Mouse (Mus musculus): ENCODE data around the gene Reg3g.
"Not testable (repeated sequence)": the region's sequence is repeated elsewhere in the genome, so short reads cannot be mapped to it uniquely, and the experiment has no call there.

The Reg3g gene

DNA sequence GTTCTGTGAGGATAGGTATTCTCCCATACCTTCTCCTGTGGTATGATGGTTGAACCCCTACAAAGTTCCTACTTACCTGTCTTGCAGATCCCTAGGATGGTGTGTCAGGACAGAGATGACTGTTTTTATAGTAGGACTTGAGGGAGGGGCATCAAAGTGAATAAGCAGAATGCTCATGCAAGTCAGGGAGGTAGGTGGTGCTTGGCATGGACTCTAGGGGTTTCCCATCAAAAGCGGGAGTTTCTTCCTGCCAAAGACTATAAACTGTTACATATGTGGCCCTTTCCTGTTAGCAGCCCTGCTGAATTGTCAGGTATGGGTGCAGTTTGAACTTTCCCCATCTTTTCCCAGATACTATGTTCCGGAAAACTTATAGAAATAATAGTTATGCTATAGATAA lies at the start of gene Reg3g:
Gene Reg3g (minus strand): TSS at position 101 of the 400 bp plus-strand sequence.
- no peak for DNase-seq (ENCODE audit: low spot score in 2 of 2)

DNA sequence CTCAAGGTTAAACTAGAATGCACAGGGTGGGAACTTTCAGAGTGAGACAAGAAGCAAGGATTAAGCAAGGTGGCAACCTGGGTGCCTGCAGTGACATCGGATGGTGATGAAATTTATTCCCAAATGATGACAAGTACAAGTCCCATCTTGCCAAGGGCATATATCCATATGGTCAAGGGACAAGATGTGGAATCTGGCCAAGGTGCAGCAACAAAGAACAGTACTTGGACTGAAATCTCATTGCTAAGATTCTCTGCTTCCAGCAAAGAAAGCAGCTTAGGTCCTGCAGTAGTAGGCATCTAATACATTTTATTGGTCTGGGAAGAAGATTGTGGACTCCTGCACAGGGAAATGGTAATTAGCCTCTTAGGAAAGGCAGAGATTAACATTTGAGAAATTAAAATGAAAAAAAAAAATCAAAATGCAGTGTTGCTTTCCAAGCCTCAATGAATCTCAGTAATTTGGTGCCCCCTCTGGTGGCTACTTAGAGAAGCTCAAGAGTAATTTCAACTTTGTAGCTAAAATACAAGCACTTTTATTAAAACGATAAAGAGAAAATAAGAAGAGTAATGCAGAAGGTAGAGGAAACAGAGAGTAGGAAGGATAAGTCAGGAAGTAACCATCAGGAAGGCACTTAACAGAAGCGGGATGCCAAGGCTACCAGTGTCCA lies 47.2 kb upstream of the Reg3g start:
- no peak for DNase-seq (ENCODE audit: low spot score in 2 of 2)

DNA sequence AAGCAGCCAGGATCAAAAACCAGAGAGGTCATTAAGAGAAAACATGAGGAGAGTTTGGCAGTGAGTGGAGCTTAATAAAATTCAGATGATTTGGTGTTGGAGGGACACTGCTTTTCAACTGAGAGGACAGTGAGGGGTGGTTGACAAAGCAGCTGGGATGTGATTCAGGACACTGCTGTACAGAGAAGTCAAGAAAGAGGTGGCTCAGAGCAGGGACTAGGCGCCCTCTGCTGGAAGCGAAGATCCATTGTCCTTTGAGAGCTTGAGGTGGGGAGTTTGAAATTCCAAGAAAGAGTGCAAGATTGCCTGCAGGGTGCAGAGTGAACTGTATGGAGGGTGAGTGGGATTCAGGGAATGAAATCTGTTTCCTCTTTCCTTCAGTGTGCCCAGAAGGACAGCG lies 44.2 kb upstream of the Reg3g start:
- DNase-seq (ENCODE audit: low spot score in 2 of 2) = peak; percentile 13 to 39

DNA sequence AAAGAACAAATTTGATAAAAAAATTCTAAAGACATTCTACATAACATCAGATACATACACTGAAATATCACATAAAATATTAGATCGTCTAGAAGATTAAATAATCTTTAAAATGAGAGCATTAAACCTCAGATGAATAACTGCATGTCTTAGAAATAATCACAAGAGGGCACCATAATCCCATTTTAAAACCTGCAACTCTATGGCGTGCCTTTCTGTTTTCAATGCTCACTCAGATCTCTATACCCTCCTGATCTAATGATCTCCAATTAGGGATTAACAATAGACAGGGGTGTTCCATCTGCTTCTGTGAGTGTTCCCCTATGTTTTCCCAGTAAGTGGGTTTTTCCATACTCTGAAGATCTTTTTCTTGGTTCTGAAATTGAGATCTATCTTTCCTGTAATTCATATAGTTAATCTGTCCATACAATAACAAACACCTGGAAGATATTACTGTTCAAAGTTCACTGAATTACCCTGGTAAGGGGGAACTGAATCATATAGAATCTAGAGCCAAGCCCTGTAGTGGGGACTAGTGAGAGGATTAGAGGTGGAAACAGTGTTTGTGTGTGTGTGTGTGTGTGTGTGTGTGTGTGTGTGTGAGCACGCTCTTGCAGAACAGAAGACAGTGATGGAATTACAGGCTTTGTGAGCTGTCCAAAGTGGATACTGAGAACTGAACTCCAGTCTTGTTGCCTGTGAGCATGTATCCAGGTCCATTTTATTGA lies 41.7 kb upstream of the Reg3g start:
- DNase-seq (ENCODE audit: low spot score in 2 of 2) = no peak

DNA sequence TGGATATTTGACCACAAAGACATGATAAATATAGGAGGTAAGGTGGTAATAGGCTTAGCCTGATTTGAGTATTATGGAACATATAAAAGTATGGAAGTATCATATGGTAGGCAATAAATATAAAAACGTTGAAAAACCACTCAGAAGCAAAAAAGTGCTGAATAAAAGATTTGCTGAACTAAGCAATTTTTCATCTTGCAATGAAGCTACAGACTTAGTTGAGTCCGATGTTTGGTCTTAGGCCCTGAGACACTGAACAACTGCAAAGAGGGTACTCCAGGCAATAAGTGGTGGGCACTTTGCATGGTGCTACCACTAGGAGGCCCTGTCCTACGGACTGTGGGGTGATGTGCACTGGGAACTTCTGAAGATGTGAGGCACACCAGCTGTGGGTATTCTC lies 37.1 kb upstream of the Reg3g start:
- DNase-seq (ENCODE audit: low spot score in 2 of 2) = no peak

DNA sequence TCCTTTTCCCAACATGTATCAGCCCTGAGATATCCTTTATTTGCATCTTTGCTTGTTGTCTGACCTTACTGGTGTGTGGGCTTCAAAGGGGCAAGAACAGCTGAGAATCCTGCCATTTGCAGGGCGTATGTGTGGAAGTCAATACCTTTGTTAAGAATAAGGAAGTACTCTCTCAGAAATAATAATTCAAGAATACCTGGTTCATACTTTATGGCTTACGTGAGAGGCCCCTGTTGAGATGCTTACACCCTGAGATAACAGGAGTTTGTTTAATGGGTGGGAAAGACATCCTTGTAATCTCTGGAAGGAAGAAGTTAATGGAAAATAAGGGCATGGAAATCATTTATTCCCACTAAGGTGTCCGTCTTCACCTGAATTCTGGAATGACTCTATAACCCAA lies 26.0 kb upstream of the Reg3g start:
- no peak for DNase-seq (ENCODE audit: low spot score in 2 of 2)

DNA sequence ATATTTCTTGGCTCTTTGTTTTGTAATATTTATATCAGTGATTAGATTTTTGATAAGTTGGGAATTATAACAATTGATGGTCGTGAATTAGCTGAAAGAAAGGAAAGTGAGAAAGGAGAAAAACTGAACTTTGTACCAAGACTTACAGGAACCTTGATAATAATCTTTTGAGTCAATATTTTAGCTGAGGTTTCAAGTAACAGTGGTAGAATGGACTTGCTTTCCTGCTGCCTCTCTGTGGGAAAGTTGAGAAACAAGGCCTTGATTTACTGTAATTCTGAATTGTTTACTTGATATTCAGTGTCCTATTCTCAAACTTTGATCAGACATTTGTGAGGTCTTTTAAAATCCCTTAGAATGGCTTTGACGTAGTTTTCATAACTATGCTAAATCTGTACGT lies 615 bp upstream of the Reg3g start:
- DNase-seq (ENCODE audit: low spot score in 2 of 2) = no peak

DNA sequence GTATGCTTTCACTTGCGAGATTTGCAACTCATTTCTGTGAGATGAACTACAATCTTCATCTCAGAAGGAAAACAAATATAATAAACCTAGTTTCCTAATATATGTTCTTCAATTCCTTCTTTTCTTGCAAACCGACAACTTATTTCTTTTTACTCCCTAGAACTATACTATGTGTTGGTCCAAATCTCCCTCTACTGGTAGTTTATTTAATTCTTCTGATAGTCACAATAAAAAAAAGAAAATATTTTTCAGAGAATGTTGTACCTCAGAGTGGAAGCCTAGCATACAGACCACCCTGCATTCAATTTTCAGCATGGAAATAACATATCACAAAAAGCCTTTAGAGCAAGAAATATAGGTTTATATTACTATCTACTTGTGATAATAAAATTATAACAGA lies 5.4 kb downstream of the Reg3g start:
- DNase-seq (ENCODE audit: low spot score in 2 of 2) = no peak

DNA sequence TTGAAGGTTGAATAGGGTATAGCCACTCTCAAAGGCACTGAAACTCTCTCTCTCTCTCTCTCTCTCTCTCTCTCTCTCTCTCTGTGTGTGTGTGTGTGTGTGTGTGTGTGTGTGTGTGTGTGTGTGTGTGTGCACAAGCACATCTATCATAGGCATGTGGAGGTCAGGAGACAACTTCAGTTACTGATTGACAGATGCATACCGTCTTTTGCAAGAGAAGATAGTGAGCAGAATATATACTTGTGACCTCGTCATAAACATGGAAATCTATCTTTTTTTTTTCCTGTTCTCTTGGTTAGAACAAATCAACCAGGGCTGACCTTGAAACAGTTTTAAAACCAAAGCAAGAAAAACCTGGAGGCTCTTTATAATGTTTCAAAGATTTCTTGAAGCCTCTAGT lies 6.3 kb downstream of the Reg3g start:
- no peak for DNase-seq (ENCODE audit: low spot score in 2 of 2)

DNA sequence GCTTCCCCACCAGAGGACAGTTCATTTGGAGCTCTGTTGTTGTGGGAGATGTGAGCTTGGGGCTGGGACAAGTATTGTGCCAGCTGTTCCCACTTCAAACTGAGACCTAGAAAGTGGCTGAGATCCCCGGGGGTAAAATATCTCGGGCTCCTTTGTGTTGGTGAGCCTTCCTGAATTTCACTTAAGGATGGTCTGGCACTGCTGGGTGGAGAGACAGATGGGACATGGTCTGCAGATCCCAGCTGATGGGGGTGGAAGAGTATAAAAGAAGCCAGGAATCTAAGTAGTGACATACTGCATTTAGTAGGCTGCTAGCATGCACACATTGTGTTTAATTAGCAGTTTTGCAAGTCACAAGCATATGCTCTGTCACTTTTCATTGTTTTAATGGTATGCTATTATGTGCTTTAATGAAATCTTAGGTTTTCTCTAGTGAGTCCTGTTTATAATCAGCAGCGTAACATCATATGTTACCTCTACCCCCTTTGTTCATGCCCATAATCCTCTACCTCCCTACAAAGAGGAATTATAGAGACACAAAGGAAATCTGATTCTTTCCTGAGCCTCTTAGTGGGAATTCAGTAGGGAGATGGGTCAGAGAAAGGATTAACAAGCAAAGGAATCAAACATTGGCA lies 8.4 kb downstream of the Reg3g start:
- DNase-seq (ENCODE audit: low spot score in 2 of 2) = no peak

DNA sequence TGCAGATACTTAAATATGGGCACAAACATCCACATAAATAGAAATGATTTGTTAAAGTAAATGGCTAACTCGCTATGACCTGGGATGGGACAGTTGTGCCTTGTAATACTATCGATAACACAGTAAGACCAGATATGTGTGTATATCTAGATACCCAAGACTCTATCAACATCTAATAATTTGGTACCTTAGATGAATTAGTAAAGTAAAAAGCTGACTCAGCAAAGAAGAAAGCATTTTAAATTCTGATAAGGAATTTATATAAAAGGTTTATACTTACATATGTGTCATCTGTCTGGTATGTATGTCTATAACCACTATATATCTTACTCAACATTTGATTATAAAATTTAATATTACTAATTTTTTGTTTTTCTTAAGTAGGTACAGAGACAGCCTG lies 15.9 kb downstream of the Reg3g start:
- DNase-seq (ENCODE audit: low spot score in 2 of 2) = no peak

DNA sequence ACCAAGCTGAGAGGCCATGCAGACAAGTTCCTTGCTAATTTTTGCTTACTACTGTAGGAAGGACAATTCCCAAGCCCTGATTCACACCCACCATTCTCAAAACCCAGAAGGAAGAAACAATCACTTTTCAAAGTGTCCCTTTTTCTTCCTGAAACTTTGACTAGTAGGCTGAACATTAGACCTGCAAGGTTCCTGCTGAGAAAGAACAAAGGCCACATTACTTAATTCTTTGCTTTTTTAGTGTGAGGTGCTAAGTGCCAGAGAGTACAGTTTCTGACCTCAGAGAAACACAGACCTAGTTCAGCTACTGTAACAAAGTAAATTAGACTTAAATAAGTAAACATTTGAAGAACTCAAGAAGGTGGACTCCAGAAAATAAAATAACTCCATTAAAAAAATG lies 20.3 kb downstream of the Reg3g start:
- no peak for DNase-seq (ENCODE audit: low spot score in 2 of 2)

DNA sequence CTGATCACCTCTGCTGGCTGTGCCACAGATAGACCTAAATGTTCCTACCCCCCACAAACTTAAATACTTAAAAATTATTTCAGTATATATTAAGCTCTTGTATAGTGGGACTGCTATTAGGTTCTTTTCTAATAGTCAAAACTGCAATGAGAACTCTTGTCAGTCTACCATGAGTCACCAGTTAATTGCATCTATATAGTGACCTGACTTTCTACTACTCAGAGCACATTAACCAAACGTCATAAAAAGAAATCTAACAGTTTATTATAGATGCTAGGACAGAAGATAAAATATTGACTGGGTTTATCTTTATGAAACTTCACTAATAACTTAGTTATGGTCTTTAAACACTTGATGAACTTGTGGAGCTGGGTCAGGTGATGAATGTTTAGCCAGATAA lies 21.5 kb downstream of the Reg3g start:
- no peak for DNase-seq (ENCODE audit: low spot score in 2 of 2)

DNA sequence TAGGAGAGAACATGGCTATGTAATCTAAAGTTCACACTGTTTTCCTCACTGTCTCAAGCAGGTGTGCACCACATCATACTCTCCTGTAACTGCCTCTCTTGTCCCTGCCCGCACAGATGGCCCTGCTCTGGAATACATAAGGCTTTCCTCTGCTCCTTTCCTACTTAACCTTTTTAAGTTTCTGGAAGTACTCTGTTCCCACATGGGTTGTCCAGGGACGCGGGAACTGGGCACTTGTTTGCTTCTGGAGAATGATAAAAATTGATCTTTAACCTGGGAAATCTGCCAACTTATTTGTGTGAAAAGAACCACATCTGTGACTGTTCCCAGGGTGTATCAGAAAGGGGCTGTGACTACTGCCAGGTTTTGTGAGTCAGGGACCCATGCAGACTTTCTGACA lies 43.2 kb downstream of the Reg3g start:
- DNase-seq (ENCODE audit: low spot score in 2 of 2) = no peak

DNA sequence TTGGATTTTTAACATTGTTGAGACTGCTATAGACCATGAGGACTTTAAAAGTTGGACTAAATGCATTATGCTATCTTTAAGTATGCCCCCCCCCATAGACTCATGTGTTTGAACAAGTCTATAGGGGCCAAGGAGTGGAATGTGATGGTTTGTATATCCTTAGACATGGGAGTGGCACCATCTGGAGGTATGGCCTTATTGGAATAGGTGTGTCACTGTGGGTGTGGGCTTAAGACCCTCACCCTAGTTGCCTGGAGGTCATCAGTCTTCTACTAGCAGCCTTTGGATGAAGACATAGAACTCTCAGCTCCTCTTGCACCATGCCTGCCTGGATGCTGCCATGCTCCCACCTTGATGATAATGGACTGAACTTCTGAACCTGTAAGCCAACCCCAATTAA lies 46.3 kb downstream of the Reg3g start, which contains the start of gene Reg1:
Gene Reg1 (plus strand): TSS at position 301 of the 400 bp plus-strand sequence.
- not testable (repeated sequence) for DNase-seq (ENCODE audit: low spot score in 2 of 2)
